28 mouse cellular contexts compared by ENCODE assay signal in genomic region chr13:8700981-8701380, GRCm38 (mm10).
"Had no signal": no experiment of that assay in that cellular context is flagged by ENCODE, and none has a peak within 500 bp of the region (broad histone marks: within the 10 kb centered on the region; RNA-seq: fewer than 3 reads in every experiment).

No protein-coding gene starts in this region.

- H3K27me3 ChIP-seq: embryonic facial prominence, embryonic 12.5 days; embryonic facial prominence, embryonic 13.5 days; embryonic facial prominence, embryonic 15.5 days; forebrain, embryonic 12.5 days; forebrain, embryonic 13.5 days; forebrain, embryonic 15.5 days had no signal

- H3K9ac ChIP-seq: embryonic facial prominence, embryonic 12.5 days; embryonic facial prominence, embryonic 13.5 days; embryonic facial prominence, embryonic 15.5 days; forebrain, embryonic 12.5 days; forebrain, embryonic 13.5 days; forebrain, embryonic 15.5 days; forebrain, postnatal 0 days had no signal

- ATAC-seq: forebrain, embryonic 13.5 days; forebrain, embryonic 14.5 days; forebrain, embryonic 15.5 days; forebrain, embryonic 16.5 days; forebrain, postnatal 0 days had no signal

- H3K4me2 ChIP-seq: embryonic facial prominence, embryonic 12.5 days; embryonic facial prominence, embryonic 13.5 days; embryonic facial prominence, embryonic 15.5 days; forebrain, embryonic 12.5 days; forebrain, embryonic 13.5 days; forebrain, embryonic 15.5 days had no signal

- H3K27ac ChIP-seq: embryonic facial prominence, embryonic 10.5 days; embryonic facial prominence, embryonic 12.5 days; embryonic facial prominence, embryonic 13.5 days; embryonic facial prominence, embryonic 15.5 days; forebrain, embryonic 12.5 days; forebrain, embryonic 13.5 days; forebrain, embryonic 15.5 days; gastrocnemius, adult 2 months; heart, adult 2 months; heart, embryonic 10.5 days had no signal

- DNase-seq: cerebellum, adult 2 months; cerebellum, adult 8-10 months; cerebellum, adult 9-10 months; cerebellum, adult 9-11 months; cerebellum, postnatal 10 days; cerebellum, postnatal 14 days; cerebellum, postnatal 36 days; embryo, embryonic 11 days; forebrain, postnatal 0 days; gastrocnemius, adult 2 months; gastrocnemius, postnatal 10 days; gastrocnemius, postnatal 14 days; gastrocnemius, postnatal 25 days; gastrocnemius, postnatal 36 days; heart, adult 11 months; heart, adult 18-20 months; heart, adult 2 months had no signal

- H3K9me3 ChIP-seq: embryonic facial prominence, embryonic 10.5 days; embryonic facial prominence, embryonic 12.5 days; embryonic facial prominence, embryonic 13.5 days; embryonic facial prominence, embryonic 15.5 days; forebrain, embryonic 12.5 days; forebrain, embryonic 13.5 days; forebrain, embryonic 15.5 days; heart, embryonic 10.5 days had no signal

- H3K4me1 ChIP-seq: forebrain, embryonic 15.5 days; heart, embryonic 10.5 days had no signal

- H3K36me3 ChIP-seq: embryonic facial prominence, embryonic 10.5 days; embryonic facial prominence, embryonic 12.5 days; embryonic facial prominence, embryonic 13.5 days; embryonic facial prominence, embryonic 15.5 days; forebrain, embryonic 12.5 days; forebrain, embryonic 15.5 days; heart, embryonic 10.5 days had no signal

- H3K4me3 ChIP-seq: embryonic facial prominence, embryonic 10.5 days; embryonic facial prominence, embryonic 12.5 days; embryonic facial prominence, embryonic 13.5 days; embryonic facial prominence, embryonic 15.5 days; erythroblast, embryonic 14.5 days; forebrain, embryonic 12.5 days; forebrain, embryonic 13.5 days; forebrain, embryonic 15.5 days; gastrocnemius, adult 2 months; heart, adult 2 months; heart, embryonic 10.5 days had no signal
